In the genomic region with DNA sequence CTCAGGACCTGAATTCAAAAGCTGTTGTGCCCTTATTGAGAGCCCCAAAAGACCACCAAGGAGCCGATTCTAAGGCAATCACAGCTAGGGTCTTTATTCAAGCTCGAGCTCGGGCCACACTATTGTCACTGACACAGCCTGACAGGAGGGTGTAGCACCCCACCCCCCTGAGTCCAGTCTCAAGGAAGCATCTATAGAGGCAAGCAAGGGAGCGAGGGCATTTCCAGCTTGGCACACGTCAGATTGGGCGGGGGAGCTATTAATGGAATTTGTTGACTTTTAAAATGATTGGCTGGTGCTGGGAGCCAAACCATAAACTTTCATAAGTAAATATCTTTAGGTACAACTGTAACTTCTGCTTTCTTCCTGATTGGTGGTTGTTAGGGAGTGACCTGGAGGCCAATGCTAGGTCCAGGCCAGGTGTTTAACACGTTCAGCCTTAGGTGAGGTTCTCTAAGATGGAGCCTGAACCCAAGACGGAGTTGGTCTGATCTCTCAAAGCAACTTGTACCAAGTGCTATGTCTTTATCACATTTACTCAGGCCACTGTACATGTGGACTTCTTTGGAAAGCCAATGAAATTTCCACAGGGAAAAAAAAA, we compare ENCODE assay signal across 27 mouse cellular contexts. TPM values are rescaled to one million over a fixed set of nuclear protein-coding genes. Genes with fewer than 3 reads are reported as not detected.
DNase-seq lines count a peak whose midpoint lies in the region; ATAC-seq and TF ChIP-seq lines count a peak whose summit lies in the region.
"Had no signal": no experiment of that assay in that cellular context is flagged by ENCODE, and none has a peak within 500 bp of the region (broad histone marks: within the 10 kb centered on the region; RNA-seq: fewer than 3 reads in every experiment).

No protein-coding gene starts in this region.

- 49% methylated on average over 8 of the region's 8 CpGs for WGBS in forebrain, embryonic 12.5 days
- 53% methylated on average over 8 of the region's 8 CpGs for WGBS in forebrain, postnatal 0 days
- WGBS in kidney, embryonic 15.5 days: 76% methylated on average over 8 of the region's 8 CpGs
- WGBS in intestine, embryonic 16.5 days: 75% methylated on average over 8 of the region's 8 CpGs
- 60% methylated on average over 8 of the region's 8 CpGs for WGBS in midbrain, embryonic 15.5 days

- no peak for DNase-seq in forebrain, postnatal 0 days
- DNase-seq in kidney, adult 18-20 months: no peak
- no peak for DNase-seq in adrenal gland, postnatal 25 days
- DNase-seq: adrenal gland, postnatal 14 days; cerebellum, adult 8-10 months; cerebellum, postnatal 14 days; embryo, embryonic 11 days; gastrocnemius, postnatal 14 days; heart, adult 2 months; heart, postnatal 14 days had no signal

- H3K9me3 ChIP-seq in forebrain, embryonic 12.5 days: no peaks in the 10 kb centered on the region
- no peaks in the 10 kb centered on the region for H3K9me3 ChIP-seq in forebrain, postnatal 0 days (ENCODE audit: low read length)
- H3K9me3 ChIP-seq in kidney, embryonic 15.5 days (replicated peaks): no peaks in the 10 kb centered on the region
- no peaks in the 10 kb centered on the region for H3K9me3 ChIP-seq in intestine, embryonic 16.5 days (ENCODE audit: control insufficient read depth, low read length)
- H3K9me3 ChIP-seq in midbrain, embryonic 15.5 days: no peaks in the 10 kb centered on the region
- H3K9me3 ChIP-seq: embryonic facial prominence, embryonic 15.5 days; forebrain, embryonic 10.5 days; heart, embryonic 15.5 days; hindbrain, embryonic 15.5 days had no signal

- no peaks in the 10 kb centered on the region for H3K36me3 ChIP-seq in forebrain, embryonic 12.5 days (replicated peaks)
- no peaks in the 10 kb centered on the region for H3K36me3 ChIP-seq in forebrain, postnatal 0 days (ENCODE audit: insufficient read depth)
- no peaks in the 10 kb centered on the region for H3K36me3 ChIP-seq in kidney, embryonic 15.5 days
- H3K36me3 ChIP-seq in intestine, embryonic 16.5 days (ENCODE audit: control insufficient read depth, insufficient read depth, low read length): no peaks in the 10 kb centered on the region
- no peaks in the 10 kb centered on the region for H3K36me3 ChIP-seq in midbrain, embryonic 15.5 days (replicated peaks)
- H3K36me3 ChIP-seq: embryonic facial prominence, embryonic 15.5 days; forebrain, embryonic 10.5 days; heart, embryonic 15.5 days; hindbrain, embryonic 15.5 days had no signal

- H3K4me2 ChIP-seq in forebrain, embryonic 12.5 days: no peak overlapping the region
- no peak overlapping the region for H3K4me2 ChIP-seq in forebrain, postnatal 0 days (ENCODE audit: low read depth)
- H3K4me2 ChIP-seq in kidney, embryonic 15.5 days: no peak overlapping the region
- H3K4me2 ChIP-seq in intestine, embryonic 16.5 days (ENCODE audit: low read depth, low read length): no peak overlapping the region
- no peak overlapping the region for H3K4me2 ChIP-seq in midbrain, embryonic 15.5 days
- H3K4me2 ChIP-seq: embryonic facial prominence, embryonic 15.5 days; heart, embryonic 11.5 days; heart, embryonic 15.5 days; hindbrain, embryonic 15.5 days had no signal

- H3K4me3 ChIP-seq in forebrain, embryonic 12.5 days (replicated peaks): no peak overlapping the region
- no peak overlapping the region for H3K4me3 ChIP-seq in forebrain, postnatal 0 days (ENCODE audit: low read depth, low read length)
- no peak overlapping the region for H3K4me3 ChIP-seq in kidney, embryonic 15.5 days (replicated peaks)
- no peak overlapping the region for H3K4me3 ChIP-seq in intestine, embryonic 16.5 days (ENCODE audit: low read length)
- H3K4me3 ChIP-seq in midbrain, embryonic 15.5 days: no peak overlapping the region
- H3K4me3 ChIP-seq: embryonic facial prominence, embryonic 15.5 days; erythroblast, embryonic 14.5 days; forebrain, embryonic 10.5 days; heart, adult 2 months; heart, embryonic 15.5 days; hindbrain, embryonic 15.5 days had no signal

- no peak overlapping the region for H3K27ac ChIP-seq in forebrain, embryonic 12.5 days
- H3K27ac ChIP-seq in forebrain, postnatal 0 days (ENCODE audit: low read depth, low read length): no peak overlapping the region
- peak overlapping the region; percentile 20; the same call in 1 of the 2 replicates for H3K27ac ChIP-seq in kidney, embryonic 15.5 days
- no peak overlapping the region for H3K27ac ChIP-seq in intestine, embryonic 16.5 days (ENCODE audit: low read length)
- no peak overlapping the region for H3K27ac ChIP-seq in midbrain, embryonic 15.5 days
- H3K27ac ChIP-seq: embryonic facial prominence, embryonic 15.5 days; forebrain, embryonic 10.5 days; heart, adult 2 months; heart, embryonic 15.5 days; hindbrain, embryonic 15.5 days had no signal

- H3K27me3 ChIP-seq in forebrain, embryonic 12.5 days: no peaks in the 10 kb centered on the region
- H3K27me3 ChIP-seq in forebrain, postnatal 0 days (ENCODE audit: insufficient read depth, low read length): no peaks in the 10 kb centered on the region
- H3K27me3 ChIP-seq in kidney, embryonic 15.5 days: no peaks in the 10 kb centered on the region
- H3K27me3 ChIP-seq in intestine, embryonic 16.5 days (replicated peaks; ENCODE audit: control insufficient read depth, insufficient read depth, low read length): no peaks in the 10 kb centered on the region
- no peaks in the 10 kb centered on the region for H3K27me3 ChIP-seq in midbrain, embryonic 15.5 days (replicated peaks)
- H3K27me3 ChIP-seq: embryonic facial prominence, embryonic 15.5 days; heart, embryonic 15.5 days; hindbrain, embryonic 15.5 days; Patski had no signal

- H3K4me1 ChIP-seq in forebrain, embryonic 12.5 days: 0 out of 2 replicates have a peak, but pooled peaks cover 2% of the 10 kb centered on the region
- no peaks in the 10 kb centered on the region for H3K4me1 ChIP-seq in forebrain, postnatal 0 days (ENCODE audit: insufficient read depth)
- peaks cover 10% of the 10 kb centered on the region; the same call in 1 of the 2 replicates for H3K4me1 ChIP-seq in kidney, embryonic 15.5 days
- H3K4me1 ChIP-seq in intestine, embryonic 16.5 days (ENCODE audit: control insufficient read depth, insufficient read depth, low read length): 0 out of 2 replicates have a peak, but pooled peaks cover 2% of the 10 kb centered on the region
- no peaks in the 10 kb centered on the region for H3K4me1 ChIP-seq in midbrain, embryonic 15.5 days
- H3K4me1 ChIP-seq: embryonic facial prominence, embryonic 15.5 days; heart, embryonic 15.5 days; hindbrain, embryonic 15.5 days had no signal

- TF ChIP-seq CTCF in forebrain, postnatal 0 days (IDR thresholded peaks at IDR 0.05; ENCODE audit: low read depth): no peak

- ATAC-seq in forebrain, embryonic 12.5 days (ENCODE audit: low FRiP score): peak; percentile 39; the same call in 1 of the 2 replicates
- ATAC-seq in forebrain, postnatal 0 days: no peak
- ATAC-seq in kidney, embryonic 15.5 days (replicated peaks; ENCODE audit: low FRiP score): 0 out of 2 replicates have a peak, but pooled peaks have one; percentile 22
- ATAC-seq in intestine, embryonic 16.5 days: peak; percentile 75
- no peak for ATAC-seq in midbrain, embryonic 15.5 days (replicated peaks)
- ATAC-seq: activated CD4-positive, CD25-positive, alpha-beta regulatory T cell, adult 4 months had no signal

- H3K9ac ChIP-seq in forebrain, embryonic 12.5 days: no peak overlapping the region
- H3K9ac ChIP-seq in forebrain, postnatal 0 days: no peak overlapping the region
- no peak overlapping the region for H3K9ac ChIP-seq in kidney, embryonic 15.5 days
- H3K9ac ChIP-seq in intestine, embryonic 16.5 days (ENCODE audit: low read depth, low read length): no peak overlapping the region
- H3K9ac ChIP-seq in midbrain, embryonic 15.5 days: no peak overlapping the region
- H3K9ac ChIP-seq: embryonic facial prominence, embryonic 15.5 days; heart, embryonic 15.5 days; hindbrain, embryonic 15.5 days had no signal

RNA-seq across cellular contexts. Expression of gene 1700057G04Rik, which starts 3.5 kb away (rescaled TPM):
- not detected in 2 replicates for polyA plus RNA-seq in forebrain, embryonic 12.5 days (2016; fragmentation: Nextera tagmentation; extraction: Ambion mirVana)
- total RNA-seq in forebrain, postnatal 0 days (2014; rRNA removed): not detected in 2 replicates
- not detected in 2 replicates for polyA plus RNA-seq in forebrain, postnatal 0 days (2015; fragmentation: Nextera tagmentation; extraction: Ambion mirVana)
- polyA plus RNA-seq in kidney, embryonic 15.5 days (2015; fragmentation: Nextera tagmentation; extraction: Ambion mirVana): not detected in 2 replicates
- not detected in 2 replicates for polyA plus RNA-seq in intestine, embryonic 16.5 days (2015; fragmentation: Nextera tagmentation; extraction: Ambion mirVana)
- not detected in 2 replicates for total RNA-seq in adrenal gland, postnatal 25 days (2021)
- polyA plus RNA-seq in midbrain, embryonic 15.5 days (2015; fragmentation: Nextera tagmentation; extraction: Ambion mirVana): not detected in 2 replicates
- total RNA-seq: adrenal gland, adult 18-20 months; adrenal gland, postnatal 14 days; common myeloid progenitor, adult 5-6 weeks; gastrocnemius, adult 18-20 months; gastrocnemius, postnatal 14 days; heart, adult 2 months; heart, postnatal 14 days; hematopoietic stem cell, adult 5-6 weeks had no signal
- polyA plus RNA-seq: activated CD4-positive, CD25-positive, alpha-beta regulatory T cell, adult 4 months; embryonic facial prominence, embryonic 11.5 days; embryonic facial prominence, embryonic 15.5 days; erythroblast, embryonic 14.5 days; forebrain, embryonic 10.5 days; heart, adult 2 months; heart, embryonic 11.5 days; heart, embryonic 15.5 days; hindbrain, embryonic 15.5 days; Patski had no signal

RNA-seq across cellular contexts. Expression of gene Plscr2, which starts 30.3 kb away (rescaled TPM):
- 0.47 and 0.51 TPM in 2 replicates for polyA plus RNA-seq in forebrain, embryonic 12.5 days (2016; fragmentation: Nextera tagmentation; extraction: Ambion mirVana)
- 1.7 and 2.7 TPM in 2 replicates for total RNA-seq in forebrain, postnatal 0 days (2014; rRNA removed)
- 2.0 and 2.1 TPM in 2 replicates for polyA plus RNA-seq in forebrain, postnatal 0 days (2015; fragmentation: Nextera tagmentation; extraction: Ambion mirVana)
- 29.0 and 29.2 TPM in 2 replicates for polyA plus RNA-seq in kidney, embryonic 15.5 days (2015; fragmentation: Nextera tagmentation; extraction: Ambion mirVana)
- 0.81 and 0.99 TPM in 2 replicates for polyA plus RNA-seq in intestine, embryonic 16.5 days (2015; fragmentation: Nextera tagmentation; extraction: Ambion mirVana)
- 16.3 and 16.5 TPM in 2 replicates for total RNA-seq in adrenal gland, postnatal 25 days (2021)
- 1.5 and 1.9 TPM in 2 replicates for polyA plus RNA-seq in midbrain, embryonic 15.5 days (2015; fragmentation: Nextera tagmentation; extraction: Ambion mirVana)
- total RNA-seq: common myeloid progenitor, adult 5-6 weeks had no signal
- polyA plus RNA-seq: activated CD4-positive, CD25-positive, alpha-beta regulatory T cell, adult 4 months; erythroblast, embryonic 14.5 days had no signal

RNA-seq across cellular contexts. Expression of gene Plscr1, which starts 56.2 kb away (rescaled TPM):
- polyA plus RNA-seq in forebrain, embryonic 12.5 days (2016; fragmentation: Nextera tagmentation; extraction: Ambion mirVana): 21.7 and 22.7 TPM in 2 replicates
- 5.1 and 6.9 TPM in 2 replicates for total RNA-seq in forebrain, postnatal 0 days (2014; rRNA removed)
- 5.0 and 6.1 TPM in 2 replicates for polyA plus RNA-seq in forebrain, postnatal 0 days (2015; fragmentation: Nextera tagmentation; extraction: Ambion mirVana)
- polyA plus RNA-seq in kidney, embryonic 15.5 days (2015; fragmentation: Nextera tagmentation; extraction: Ambion mirVana): 74.6 and 78.2 TPM in 2 replicates
- 129 and 139 TPM in 2 replicates for polyA plus RNA-seq in intestine, embryonic 16.5 days (2015; fragmentation: Nextera tagmentation; extraction: Ambion mirVana)
- 11.0 and 14.5 TPM in 2 replicates for total RNA-seq in adrenal gland, postnatal 25 days (2021)
- 8.6 and 8.9 TPM in 2 replicates for polyA plus RNA-seq in midbrain, embryonic 15.5 days (2015; fragmentation: Nextera tagmentation; extraction: Ambion mirVana)

Comparison
In these comparisons a context has a peak if more than half of its experiments do, and no peak if none do; other contexts are left out.
1. ATAC-seq: peak in forebrain, embryonic 12.5 days (single experiment), kidney, embryonic 15.5 days (single experiment) and intestine, embryonic 16.5 days (single experiment); none in forebrain, postnatal 0 days (single experiment) and midbrain, embryonic 15.5 days (single experiment).